Mouse (Mus musculus) myocyte (in vitro differentiated cells): ENCODE data around the gene Hps4.

ENCODE experiments used
- POLR2A ChIP-seq: IDR thresholded peaks from one replicate; pipeline ENCODE4 v1.6.1; 2011; ENCODE audit warnings: low read depth, mild to moderate bottlenecking, control low read depth, moderate library complexity; ENCODE audit not compliant: insufficient read length
- TCF3 ChIP-seq: IDR thresholded peaks from one replicate; pipeline ENCODE4 v1.6.1; 2011; ENCODE audit warnings: low read depth, control low read depth; ENCODE audit not compliant: insufficient read length

- TF ChIP-seq TCF3 = no peak
- TF ChIP-seq POLR2A = no peak
These were observed 68.8 kb downstream of the Hps4 start for GRCm38 (mm10) chr5:112411514-112412335.
